Mouse (Mus musculus) embryonic fibroblast, embryonic 13.5 days (primary cell): ENCODE measurements around the gene March10.

Experiments used
- CTCF ChIP-seq: IDR thresholded peaks from 2 replicates; pipeline ENCODE4 v1.5.1; 2011; ENCODE audit warnings: mild to moderate bottlenecking, control low read depth, low read length, moderate library complexity, borderline replicate concordance; ENCODE audit not compliant: insufficient read depth
- POLR2A ChIP-seq: IDR thresholded peaks from 2 replicates; pipeline ENCODE4 v1.6.1; 2011; ENCODE audit warnings: low read depth, mild to moderate bottlenecking, control low read depth, low read length, moderate library complexity

DNA sequence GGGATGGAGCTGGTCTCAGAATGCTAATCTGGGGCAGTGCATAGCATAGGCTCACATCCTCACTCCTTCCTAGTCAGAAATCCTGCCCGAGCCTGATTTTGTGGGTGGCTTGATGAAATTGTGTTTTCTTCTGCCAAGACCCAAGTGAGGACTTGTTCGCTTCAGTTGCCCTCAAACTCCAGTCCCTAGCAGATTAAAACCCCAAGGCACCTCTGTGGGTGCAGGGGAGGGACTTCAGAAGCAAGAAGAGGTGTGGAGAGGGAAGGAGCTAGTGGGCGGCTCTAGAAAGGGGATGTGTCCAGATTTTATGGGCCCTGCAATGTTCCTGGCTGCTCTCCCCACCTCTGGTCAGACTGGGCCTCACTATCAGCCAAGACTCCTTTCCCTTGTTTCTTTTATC is 125.4 kb downstream of the March10 start:
- TF ChIP-seq POLR2A (no peak), CTCF (no peak)
